Mouse (Mus musculus) testis, adult 2 months (tissue): Measurements from ENCODE around the gene Fuz.

Experiments
- CTCF ChIP-seq: fragments of 200-500 bp; IDR thresholded peaks from 2 replicates; pipeline ENCODE4 v1.5.1; 2012; ENCODE audit warnings: low read depth, mild to moderate bottlenecking, inconsistent platforms, low read length, moderate library complexity; ENCODE audit not compliant: control insufficient read depth, insufficient read depth, insufficient replicate concordance
- POLR2A ChIP-seq: fragments of 200-500 bp; IDR thresholded peaks from 2 replicates; pipeline ENCODE4 v1.6.1; 2012; ENCODE audit warnings: low read depth, mild to moderate bottlenecking, inconsistent platforms, low read length, moderate library complexity; ENCODE audit not compliant: control insufficient read depth

DNA sequence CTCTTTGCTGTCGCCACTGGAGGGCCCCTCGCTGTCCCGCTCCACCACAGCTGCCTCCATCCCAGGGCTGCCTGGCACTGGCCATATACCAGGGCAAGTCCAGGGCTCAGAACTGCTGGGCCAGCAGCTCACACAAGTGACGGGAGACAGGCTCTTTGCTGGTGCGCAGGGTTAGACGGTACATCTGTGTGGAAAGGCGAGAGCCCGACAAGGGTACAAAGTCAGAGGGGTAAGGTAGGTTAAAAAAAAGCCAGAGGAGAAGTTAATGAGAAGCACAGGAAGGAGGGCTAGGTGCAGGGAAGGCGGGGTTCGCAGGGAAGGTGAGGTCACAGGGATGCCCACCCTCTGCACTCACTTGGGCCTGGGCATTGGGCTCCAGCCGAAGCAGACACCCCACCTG is 4.8 kb downstream of the Fuz start:
- TF ChIP-seq POLR2A (no peak), CTCF (no peak)
